Mouse (Mus musculus): ENCODE data around the gene Megf9. TPM values are rescaled to one million over a fixed set of nuclear protein-coding genes. Genes with fewer than 3 reads are reported as not detected.

Gene Megf9
- 3.0 TPM for polyA plus RNA-seq (2017; shearing (Covaris generic))

GRCm38 (mm10) chr4:70534891-70535269 is at the start of gene Megf9:
Megf9 (minus strand) TSS chr4:70534995.

GRCm38 (mm10) chr4:70409994-70410721 is 124.6 kb downstream of the Megf9 start, which contains the start of gene Cdk5rap2:
Cdk5rap2 (minus strand) TSS chr4:70410443.

Other genes with a start within 250 kb of the Megf9 start
- 18.1 TPM for gene Cdk5rap2, start 124.6 kb downstream of the Megf9 start, polyA plus RNA-seq (2017; shearing (Covaris generic))

Measured in naive thymus-derived CD4-positive, alpha-beta T cell, adult 5 months (primary cell).